Mouse (Mus musculus): ENCODE results near the gene Slc19a1.

The Slc19a1 gene

GRCm38 (mm10) chr10:77095666-77096065, 63.6 kb downstream of the Slc19a1 start:
- DNase-seq (ENCODE audit: low spot score in 2 of 2): no peak

- no peak for DNase-seq (ENCODE audit: low spot score in 2 of 2)
Measured at GRCm38 (mm10) chr10:77097006-77097889, 65.2 kb downstream of the Slc19a1 start.

- no peak for DNase-seq (ENCODE audit: low spot score in 2 of 2)
Measured at GRCm38 (mm10) chr10:77097890-77098200, 65.8 kb downstream of the Slc19a1 start.

- DNase-seq (ENCODE audit: low spot score in 2 of 2): no peak
Measured at GRCm38 (mm10) chr10:77098619-77099018, 66.6 kb downstream of the Slc19a1 start.

- DNase-seq (ENCODE audit: low spot score in 2 of 2): no peak
Measured at GRCm38 (mm10) chr10:77099777-77100176, 67.7 kb downstream of the Slc19a1 start.

GRCm38 (mm10) chr10:77103689-77104088, 71.6 kb downstream of the Slc19a1 start:
- DNase-seq (ENCODE audit: low spot score in 2 of 2): no peak

GRCm38 (mm10) chr10:77104327-77104726, 72.3 kb downstream of the Slc19a1 start:
- DNase-seq (ENCODE audit: low spot score in 2 of 2): no peak

GRCm38 (mm10) chr10:77108106-77108505, 76.1 kb downstream of the Slc19a1 start:
- DNase-seq (ENCODE audit: low spot score in 2 of 2): no peak

GRCm38 (mm10) chr10:77110010-77110409, 78.0 kb downstream of the Slc19a1 start:
- no peak for DNase-seq (ENCODE audit: low spot score in 2 of 2)
